Mouse (Mus musculus) heart, postnatal 14 days (tissue): ENCODE measurements around the gene Col4a2. TPM values are rescaled to one million over a fixed set of nuclear protein-coding genes. Genes with fewer than 3 reads are reported as not detected.

Experiments
- DNase-seq, 2 experiments: peaks; one replicate each; pipeline ENCODE4 v3.0.0; 2021 to 2022
- intact Hi-C: fragments of 180-260 bp; cut with DNase I; formaldehyde crosslinking; loops from one replicate; pipeline ENCODE4 v1.15.1; 2025
- long read RNA-seq, 2 experiments: library from polyadenylated mRNA; stranded (forward); transcript quantifications; one replicate each; pipeline ENCODE4 v2.0.0; 2021
- total RNA-seq, 2 experiments: library from RNA; stranded (reverse); gene quantifications; 2 replicates each; pipeline ENCODE4 v1.2.3; 2021

Gene Col4a2
- total RNA-seq: 100 to 1,000 TPM; 570 to 571 TPM
- long read RNA-seq, experiment 1, full-length matches to known transcripts: 152 of 745 reads
- long read RNA-seq, experiment 1, partial matches to known transcripts: 331 of 745 reads
- long read RNA-seq, experiment 1, other reads (novel, unspliced or antisense): 262 of 745 reads
- long read RNA-seq, experiment 2, full-length matches to known transcripts: 165 of 804 reads
- long read RNA-seq, experiment 2, partial matches to known transcripts: 620 of 804 reads
- long read RNA-seq, experiment 2, other reads (novel, unspliced or antisense): 19 of 804 reads

DNA sequence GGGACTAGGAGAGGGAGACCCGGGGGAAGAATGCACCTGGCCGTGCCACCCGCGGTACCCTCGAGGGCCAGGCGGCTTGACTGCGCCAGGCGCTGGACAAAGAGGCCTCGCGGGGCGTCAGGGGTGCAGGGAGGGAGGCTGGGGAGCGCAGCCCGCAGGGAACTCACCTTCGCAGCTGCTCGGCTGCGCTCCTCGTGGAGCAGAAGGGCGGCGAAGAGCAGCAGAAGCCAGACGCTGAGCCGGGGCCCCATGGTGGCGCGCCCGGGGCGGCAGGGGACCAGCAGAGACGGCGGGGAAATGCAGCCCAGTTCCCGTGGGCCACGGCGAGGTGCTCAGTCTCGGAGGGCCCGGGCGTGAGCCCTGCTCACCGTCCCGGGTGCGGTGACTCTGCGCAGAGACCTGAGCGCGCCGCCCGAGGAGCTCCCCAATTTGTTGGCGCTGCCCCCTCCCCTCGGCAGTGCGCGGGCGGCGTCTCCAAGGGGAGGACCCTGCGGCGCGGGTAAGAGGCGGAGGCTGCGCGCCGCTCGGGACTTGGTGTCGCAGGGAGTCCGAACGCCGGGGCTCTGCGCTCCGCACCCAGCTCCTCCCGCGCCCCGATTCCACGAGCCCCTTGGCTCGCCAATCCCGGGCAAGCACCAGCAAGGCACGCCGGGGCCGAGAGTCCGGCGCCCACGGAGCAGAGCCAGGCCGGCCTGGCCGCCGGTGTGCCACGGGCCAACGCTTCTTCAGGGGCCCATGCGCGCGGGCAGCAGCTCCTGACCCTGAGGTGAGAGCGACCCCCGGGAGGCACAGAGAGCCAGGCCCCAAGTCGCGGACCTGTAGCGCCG, at the start of gene Col4a2, which contains the start of gene Col4a1:
TSS of gene Col4a2 (plus strand) at position 457 of the 827 bp plus-strand sequence.
TSS of gene Col4a1 (minus strand) at position 478 of the 827 bp plus-strand sequence.
- DNase-seq: peak; percentile 86 to 90
- intact Hi-C loops: loop anchor here (1.0 to 5.0 kb wide), 4 partner anchors 35 to 81 kb away; no protein-coding TSS in a partner anchor

DNA sequence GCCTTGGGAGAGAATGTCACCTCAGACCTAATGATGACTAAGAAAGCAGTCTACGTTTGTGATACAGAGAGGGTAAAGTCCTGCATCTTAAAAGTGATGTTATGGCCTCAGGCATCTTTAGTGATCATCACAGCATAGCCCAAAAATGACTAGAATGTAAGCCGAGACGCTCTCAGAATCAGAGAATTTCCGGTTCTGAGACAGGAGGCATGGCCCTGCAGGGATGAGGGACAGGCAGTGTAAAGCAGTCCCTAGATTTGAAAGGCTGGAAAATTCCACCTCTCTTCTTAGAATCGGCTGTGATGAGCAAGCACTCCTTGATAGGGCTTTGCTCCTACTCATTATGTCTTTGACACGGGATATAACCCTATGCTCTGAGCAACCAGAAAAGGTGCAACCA, 48.8 kb upstream of the Col4a2 start:
- DNase-seq: no peak
- intact Hi-C loops: no loop called here

- DNase-seq: no peak
- intact Hi-C loops: no loop called here
Measured at GRCm38 (mm10) chr8:11265971-11266370, 46.6 kb upstream of the Col4a2 start.

DNA sequence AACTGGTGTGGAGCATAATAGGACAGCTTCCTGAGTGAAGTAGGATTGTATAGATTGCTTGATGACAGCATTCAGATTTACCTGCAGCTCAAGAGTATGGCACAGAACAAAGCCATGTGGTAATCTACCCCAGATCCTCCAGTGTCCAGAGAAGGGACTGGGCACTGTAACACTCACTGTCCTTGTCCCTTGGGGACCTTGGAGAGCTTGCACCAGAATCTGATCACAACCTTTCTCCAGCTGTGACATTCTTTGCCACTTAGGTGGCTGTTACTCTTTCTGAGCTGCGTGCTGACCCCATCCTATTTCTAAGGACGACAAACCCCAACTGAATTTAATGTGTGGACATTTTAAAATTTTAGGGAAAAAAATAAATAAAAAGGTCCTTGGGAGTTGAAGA, 46.1 kb upstream of the Col4a2 start:
- DNase-seq: no peak
- intact Hi-C loops: no loop called here

DNA sequence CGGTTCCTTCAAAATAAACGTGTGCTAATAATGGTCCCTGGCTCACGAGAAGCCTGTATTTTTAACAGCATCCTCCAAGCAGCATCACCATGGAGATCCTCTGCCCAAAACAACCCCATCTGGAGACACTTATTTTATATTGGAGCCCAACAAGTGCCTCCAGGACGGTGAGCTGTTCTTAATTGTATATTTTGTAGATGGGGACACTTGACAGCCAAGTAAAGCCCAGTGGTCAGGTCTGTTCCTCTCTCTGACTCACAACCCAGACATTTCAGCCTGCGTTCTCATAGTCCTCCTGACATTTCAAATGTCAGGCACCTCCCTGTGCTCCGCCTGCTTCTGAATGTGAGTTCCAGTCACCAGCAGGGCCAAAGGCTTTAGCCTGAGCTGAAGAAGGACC, 43.9 kb upstream of the Col4a2 start:
- intact Hi-C loops: no loop called here
- DNase-seq: no peak

- intact Hi-C loops: no loop called here
- DNase-seq: peak; percentile 52 to 58
Measured at GRCm38 (mm10) chr8:11270826-11271225, 41.8 kb upstream of the Col4a2 start.

DNA sequence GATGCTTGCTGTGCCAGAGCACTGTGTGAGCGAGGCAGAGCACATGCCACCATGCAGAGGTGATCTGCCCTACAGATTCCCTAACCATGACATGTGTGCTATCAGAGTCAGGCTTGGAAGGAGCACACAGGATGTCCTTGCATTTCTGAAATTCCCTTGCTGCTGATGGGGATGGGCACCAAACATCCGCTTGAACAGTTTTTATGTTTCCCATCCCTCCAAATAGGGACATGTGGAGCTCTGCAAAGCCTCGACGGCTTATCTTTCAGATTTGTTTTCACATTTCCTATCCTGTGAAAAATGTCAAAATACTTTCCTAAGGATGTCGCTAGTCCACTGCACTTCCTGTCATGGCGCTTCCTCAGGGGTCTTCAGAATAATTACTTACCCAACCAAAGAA, 40.4 kb upstream of the Col4a2 start:
- DNase-seq: no peak
- intact Hi-C loops: no loop called here

- intact Hi-C loops: no loop called here
- peak; percentile 66 to 76 for DNase-seq
Measured at GRCm38 (mm10) chr8:11273506-11274158, 39.0 kb upstream of the Col4a2 start.

DNA sequence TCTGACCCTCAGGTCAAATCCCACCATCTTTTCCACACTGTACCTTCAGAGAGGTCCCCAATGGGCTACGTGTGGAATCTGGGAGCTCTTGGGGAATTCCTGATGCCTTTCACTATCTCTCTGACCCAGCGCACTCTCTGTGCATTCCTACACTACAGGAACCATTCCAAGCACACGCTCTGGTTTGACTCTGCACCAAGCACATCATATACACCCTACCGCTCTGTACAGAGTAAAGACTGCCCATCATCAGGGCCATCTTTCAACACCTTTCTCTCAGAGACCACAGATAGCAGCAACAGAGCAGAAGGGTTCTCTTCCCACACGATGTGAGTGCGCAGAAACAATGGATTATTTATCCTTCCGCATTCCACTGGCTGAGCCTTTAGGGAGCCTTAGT, 38.2 kb upstream of the Col4a2 start:
- no peak for DNase-seq
- intact Hi-C loops: no loop called here

- intact Hi-C loops: no loop called here
- no peak for DNase-seq
Measured at GRCm38 (mm10) chr8:11276286-11276685, 36.3 kb upstream of the Col4a2 start.

DNA sequence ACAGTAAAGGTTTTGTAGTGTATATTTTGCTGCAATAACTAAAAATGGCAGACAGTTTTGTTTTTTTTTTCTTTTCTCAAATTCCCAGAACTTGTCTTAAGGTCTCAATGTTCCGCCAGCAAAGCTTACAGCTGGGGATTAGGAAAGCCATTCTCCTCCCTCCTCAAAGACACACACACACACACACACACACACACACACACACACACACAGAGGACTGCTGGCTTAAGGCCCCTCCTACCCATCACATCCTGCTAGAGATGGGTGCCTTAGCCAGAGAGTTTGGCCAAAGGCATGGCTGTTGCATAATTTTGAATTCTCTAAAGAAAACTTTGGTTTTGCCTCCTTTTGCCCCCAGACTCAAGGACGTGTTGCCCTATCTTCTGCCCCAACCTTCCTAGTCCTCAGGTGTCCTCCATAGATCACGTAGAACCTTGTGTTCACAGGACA, 35.0 kb upstream of the Col4a2 start:
- intact Hi-C loops: loop anchor here (2.0 kb wide), 1 partner anchor 31 kb away; no protein-coding TSS in a partner anchor
- peak; percentile 56 to 59 for DNase-seq

DNA sequence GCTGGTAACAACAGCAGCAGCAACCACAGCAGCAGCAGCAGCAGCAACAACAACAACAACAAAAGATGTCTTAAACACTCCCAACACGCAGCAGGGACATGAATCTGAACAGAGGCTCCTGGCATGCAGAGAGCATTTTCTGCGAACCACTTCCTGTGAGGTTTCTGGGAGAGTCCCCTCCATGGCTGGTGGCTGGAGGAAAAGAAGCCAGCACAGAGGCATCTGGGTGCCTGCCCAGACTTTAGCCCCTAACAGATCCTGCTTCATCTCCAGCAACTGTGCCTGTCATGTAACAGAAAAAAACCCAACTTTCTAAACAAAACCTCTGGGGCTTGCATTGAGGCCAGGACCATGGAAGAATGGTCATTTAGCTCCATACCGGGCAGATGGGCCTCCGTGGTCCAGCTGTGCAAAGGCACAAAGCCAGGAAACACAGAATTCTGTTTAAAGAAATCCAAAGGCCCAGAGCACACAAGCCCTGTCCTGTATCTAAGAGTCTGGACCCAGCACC, 34.4 kb upstream of the Col4a2 start:
- intact Hi-C loops: loop anchor here (2.0 kb wide), 1 partner anchor 31 kb away; no protein-coding TSS in a partner anchor
- DNase-seq: peak; percentile 68 to 70

DNA sequence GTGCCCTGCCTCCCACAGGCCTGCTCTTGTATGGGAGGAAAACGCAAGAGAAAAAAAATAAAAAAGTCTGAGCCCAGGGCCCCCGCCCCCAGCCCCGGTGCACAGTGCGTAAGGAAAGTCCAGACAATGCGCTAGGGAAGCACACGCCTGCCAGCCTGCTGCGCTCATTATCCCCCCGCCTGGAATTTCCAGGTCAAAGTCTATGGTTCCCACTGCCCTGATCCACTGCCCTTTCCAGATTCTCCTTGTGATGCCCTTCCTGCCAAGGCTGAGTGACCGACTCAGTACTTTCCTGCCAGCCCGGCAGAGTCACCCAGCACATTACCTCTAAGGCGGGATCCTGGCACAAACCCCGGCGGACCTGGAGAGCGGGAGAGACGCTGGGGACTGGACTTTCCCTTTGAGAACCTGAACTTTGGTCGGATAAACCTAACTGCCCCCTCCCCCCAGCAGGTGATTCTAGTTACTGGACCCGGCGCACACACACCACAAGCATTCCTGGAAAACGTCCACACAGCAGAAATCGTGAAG, 33.2 kb upstream of the Col4a2 start:
- peak in 1 of 2 experiments; percentile 57 for DNase-seq

GRCm38 (mm10) chr8:11280721-11281268, 31.8 kb upstream of the Col4a2 start:
- DNase-seq: no peak
- intact Hi-C loops: loop anchor here (2.0 kb wide), 2 partner anchors 14 to 26 kb away; no protein-coding TSS in a partner anchor

More for the DNA sequence above, 33.2 kb upstream of the Col4a2 start:
- intact Hi-C loops: loop anchor here (2.0 kb wide), 1 partner anchor 29 kb away; no protein-coding TSS in a partner anchor

- intact Hi-C loops: no loop called here
- no peak for DNase-seq
Measured at GRCm38 (mm10) chr8:11282139-11282538, 30.5 kb upstream of the Col4a2 start.

- no peak for DNase-seq
Measured at GRCm38 (mm10) chr8:11282696-11283095, 29.9 kb upstream of the Col4a2 start.

DNA sequence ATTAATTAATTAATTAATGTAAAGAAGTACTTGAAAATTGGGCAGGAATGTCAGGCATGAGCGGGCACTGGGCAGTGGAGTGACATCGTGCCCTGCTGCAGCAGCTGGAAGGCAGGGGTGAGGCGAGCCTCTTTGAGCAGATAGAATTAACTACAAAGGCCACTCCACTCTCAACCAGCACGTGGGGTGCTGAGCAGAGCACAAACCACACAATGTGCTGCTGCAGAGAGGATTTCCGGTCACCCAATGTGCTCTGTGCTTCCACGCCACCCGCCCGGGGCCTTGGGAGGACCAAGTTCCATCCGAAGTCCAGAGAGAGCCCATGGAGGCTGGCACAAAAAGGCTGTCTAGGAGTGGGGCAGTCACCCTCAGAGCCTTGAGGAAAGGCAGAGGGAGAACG, 29.4 kb upstream of the Col4a2 start:
- intact Hi-C loops: no loop called here
- no peak for DNase-seq

More at GRCm38 (mm10) chr8:11282696-11283095, 29.9 kb upstream of the Col4a2 start:
- intact Hi-C loops: no loop called here

- intact Hi-C loops: no loop called here
- no peak for DNase-seq
Measured at GRCm38 (mm10) chr8:11285437-11285836, 27.2 kb upstream of the Col4a2 start.

GRCm38 (mm10) chr8:11287139-11287538, 25.5 kb upstream of the Col4a2 start:
- DNase-seq: no peak
- intact Hi-C loops: no loop called here

DNA sequence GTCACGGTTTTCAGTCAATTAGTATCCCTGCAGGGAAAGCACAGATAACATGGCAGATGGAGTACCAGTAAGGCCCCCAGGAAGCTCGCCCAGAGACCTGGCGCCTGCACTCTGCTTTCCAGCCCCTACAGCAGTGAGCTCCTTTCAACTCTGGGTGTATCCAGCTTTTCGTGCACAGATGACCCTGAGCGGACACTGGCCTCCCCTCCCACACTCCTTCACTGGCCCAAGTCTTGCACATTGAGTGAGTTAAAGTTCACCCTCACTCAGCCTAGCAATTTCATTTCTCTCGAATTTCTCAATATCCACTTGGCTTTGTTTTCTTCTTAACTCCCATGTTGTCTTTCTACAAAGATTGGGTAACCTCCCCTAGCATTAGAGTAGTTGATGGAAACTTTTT, 24.3 kb upstream of the Col4a2 start:
- DNase-seq: no peak
- intact Hi-C loops: no loop called here
